In the genomic region with DNA sequence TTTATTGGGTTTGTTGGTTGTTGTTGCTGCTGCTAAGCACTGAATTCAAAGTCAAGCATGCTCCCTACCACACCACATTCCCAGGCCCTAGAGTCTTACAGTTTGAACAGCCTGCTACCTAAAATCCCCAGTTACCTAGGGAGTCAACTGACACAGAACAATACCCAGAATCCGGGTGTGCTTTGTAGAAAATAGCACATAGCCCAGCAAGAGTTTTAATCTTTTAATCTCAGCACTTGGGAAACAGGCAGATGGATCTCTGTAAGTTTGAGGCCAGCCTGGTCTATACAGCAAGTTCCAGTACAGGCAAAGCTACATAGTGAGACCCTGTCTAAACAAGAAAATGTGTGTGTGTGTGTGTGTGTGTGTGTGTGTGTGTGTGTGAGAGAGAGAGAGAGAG, we compare ENCODE assay signal across 9 mouse cellular contexts. TPM values are rescaled to one million over a fixed set of nuclear protein-coding genes. Genes with fewer than 3 reads are reported as not detected.
A peak's percentile ranks its signal among the peaks of the same experiment; 100 is the strongest.
DNase-seq lines count a peak whose midpoint lies in the region; ATAC-seq and TF ChIP-seq lines count a peak whose summit lies in the region.
"Had no signal": no experiment of that assay in that cellular context is flagged by ENCODE, and none has a peak within 500 bp of the region (broad histone marks: within the 10 kb centered on the region; RNA-seq: fewer than 3 reads in every experiment).

No protein-coding gene starts in this region.

- H3K27ac ChIP-seq in hindbrain, embryonic 15.5 days (replicated peaks): no peak overlapping the region
- H3K27ac ChIP-seq in hindbrain, embryonic 11.5 days (ENCODE audit: low read depth, low read length): no peak overlapping the region
- peak overlapping the region; percentile 89 for H3K27ac ChIP-seq in MEL (ENCODE audit: control insufficient read depth, low read depth, low read length)
- H3K27ac ChIP-seq in embryonic facial prominence, embryonic 12.5 days: no peak overlapping the region
- H3K27ac ChIP-seq in liver, embryonic 15.5 days (replicated peaks): peak overlapping the region; percentile 93

- H3K36me3 ChIP-seq in hindbrain, embryonic 15.5 days: no peaks in the 10 kb centered on the region
- H3K36me3 ChIP-seq in hindbrain, embryonic 11.5 days (ENCODE audit: control insufficient read depth, insufficient read depth, low read length): no peaks in the 10 kb centered on the region
- H3K36me3 ChIP-seq in MEL (ENCODE audit: control insufficient read depth in 1 of 2, insufficient read depth in 2 of 2, low read length in 2 of 2): peaks cover 6 to 52% of the 10 kb centered on the region in 2 experiments; a peak in 3 of 4 replicates
- H3K36me3 ChIP-seq in embryonic facial prominence, embryonic 12.5 days: no peaks in the 10 kb centered on the region
- H3K36me3 ChIP-seq in liver, embryonic 15.5 days (replicated peaks): peaks cover 26% of the 10 kb centered on the region

- H3K9me3 ChIP-seq in hindbrain, embryonic 15.5 days: no peaks in the 10 kb centered on the region
- H3K9me3 ChIP-seq in hindbrain, embryonic 11.5 days (ENCODE audit: control insufficient read depth, low read length): no peaks in the 10 kb centered on the region
- H3K9me3 ChIP-seq in MEL (replicated peaks; ENCODE audit: insufficient read depth, low read length): no peaks in the 10 kb centered on the region
- no peaks in the 10 kb centered on the region for H3K9me3 ChIP-seq in embryonic facial prominence, embryonic 12.5 days
- H3K9me3 ChIP-seq in liver, embryonic 15.5 days (replicated peaks): no peaks in the 10 kb centered on the region

- no peak overlapping the region for H3K4me3 ChIP-seq in hindbrain, embryonic 15.5 days
- H3K4me3 ChIP-seq in hindbrain, embryonic 11.5 days (ENCODE audit: low read depth, low read length): no peak overlapping the region
- H3K4me3 ChIP-seq in MEL (ENCODE audit: control insufficient read depth in 1 of 2, insufficient read depth in 1 of 2, low read depth in 2 of 2, low read length in 2 of 2): peak overlapping the region; percentile 89 to 96
- H3K4me3 ChIP-seq in embryonic facial prominence, embryonic 12.5 days: 0 out of 2 replicates have a peak overlapping the region, but pooled peaks have one; percentile 73
- H3K4me3 ChIP-seq in liver, embryonic 15.5 days (replicated peaks): peak overlapping the region; percentile 75

- H3K4me2 ChIP-seq in hindbrain, embryonic 15.5 days: peak overlapping the region; percentile 69; the same call in 1 of the 2 replicates
- H3K4me2 ChIP-seq in hindbrain, embryonic 11.5 days (replicated peaks; ENCODE audit: low read depth, low read length): no peak overlapping the region
- H3K4me2 ChIP-seq in embryonic facial prominence, embryonic 12.5 days (replicated peaks): peak overlapping the region; percentile 58
- peak overlapping the region; percentile 69 for H3K4me2 ChIP-seq in liver, embryonic 15.5 days

- no peak for TF ChIP-seq POLR2A in MEL (IDR thresholded peaks at IDR 0.05; ENCODE audit: control insufficient read depth in 1 of 2, insufficient read depth in 1 of 2, low read depth in 1 of 2, low read length in 2 of 2, poor library complexity in 1 of 2)

- TF ChIP-seq RAD21 in MEL (IDR thresholded peaks at IDR 0.05; ENCODE audit: low read depth, low read length): no peak

- no peak for TF ChIP-seq EP300 in MEL (IDR thresholded peaks at IDR 0.05; ENCODE audit: low read depth in 1 of 2, low read length in 2 of 2)

- peaks cover 50% of the 10 kb centered on the region for H3K79me2 ChIP-seq in MEL (ENCODE audit: control insufficient read depth, insufficient read depth, low read length, poor library complexity)

- H3K27me3 ChIP-seq in hindbrain, embryonic 15.5 days: no peaks in the 10 kb centered on the region
- no peaks in the 10 kb centered on the region for H3K27me3 ChIP-seq in hindbrain, embryonic 11.5 days (ENCODE audit: control insufficient read depth, insufficient read depth, low read length)
- no peaks in the 10 kb centered on the region for H3K27me3 ChIP-seq in MEL (ENCODE audit: control insufficient read depth in 1 of 2, insufficient read depth in 2 of 2, low read length in 2 of 2)
- H3K27me3 ChIP-seq in embryonic facial prominence, embryonic 12.5 days: no peaks in the 10 kb centered on the region
- no peaks in the 10 kb centered on the region for H3K27me3 ChIP-seq in liver, embryonic 15.5 days

- H3K4me1 ChIP-seq in hindbrain, embryonic 15.5 days (replicated peaks): peaks cover 21% of the 10 kb centered on the region
- H3K4me1 ChIP-seq in hindbrain, embryonic 11.5 days (replicated peaks; ENCODE audit: control insufficient read depth, insufficient read depth, low read length): peaks cover 3% of the 10 kb centered on the region; the same call in 1 of the 2 replicates
- H3K4me1 ChIP-seq in MEL (ENCODE audit: control insufficient read depth in 1 of 2, insufficient read depth in 2 of 2, low read length in 2 of 2): peaks cover 33 to 34% of the 10 kb centered on the region in 2 experiments
- peaks cover 26% of the 10 kb centered on the region for H3K4me1 ChIP-seq in embryonic facial prominence, embryonic 12.5 days
- H3K4me1 ChIP-seq in liver, embryonic 15.5 days (replicated peaks): peaks cover 83% of the 10 kb centered on the region

- H3K9ac ChIP-seq in hindbrain, embryonic 15.5 days: no peak overlapping the region
- H3K9ac ChIP-seq in hindbrain, embryonic 11.5 days (ENCODE audit: low read depth, low read length): no peak overlapping the region
- H3K9ac ChIP-seq in MEL (ENCODE audit: control insufficient read depth, low read depth, low read length, poor library complexity, severe bottlenecking): peak overlapping the region; percentile 90
- H3K9ac ChIP-seq in embryonic facial prominence, embryonic 12.5 days: no peak overlapping the region
- H3K9ac ChIP-seq in liver, embryonic 15.5 days: peak overlapping the region; percentile 82; the same call in 1 of the 2 replicates

- ATAC-seq in hindbrain, embryonic 15.5 days (ENCODE audit: low FRiP score, low read depth): no peak
- ATAC-seq in hindbrain, embryonic 11.5 days (ENCODE audit: low FRiP score): no peak
- no peak for ATAC-seq in embryonic facial prominence, embryonic 12.5 days (ENCODE audit: insufficient number of reproducible peaks, insufficient read depth, low FRiP score, low TSS enrichment)
- ATAC-seq in liver, embryonic 15.5 days (ENCODE audit: insufficient read depth): no peak

- DNase-seq in hindbrain, embryonic 11.5 days (ENCODE audit: low spot score): no peak
- DNase-seq in MEL (ENCODE audit: low read depth, low spot score): peak; percentile 58
- DNase-seq in adrenal gland, postnatal 25 days: no peak
- no peak for DNase-seq in adrenal gland, adult 18-20 months (ENCODE audit: low spot score in 2 of 2)
- DNase-seq: gastrocnemius, postnatal 25 days; kidney, postnatal 14 days had no signal

- TF ChIP-seq CTCF in MEL (IDR thresholded peaks at IDR 0.05 in 2 of 3, conservative IDR thresholded peaks at IDR 0.05 in 1 of 3; ENCODE audit: control insufficient read depth in 1 of 3, insufficient read depth in 1 of 3, low read depth in 2 of 3, low read length in 3 of 3, poor library complexity in 1 of 3, severe bottlenecking in 1 of 3): no peak

- 76% methylated on average over 1 of the region's 1 CpGs for WGBS in hindbrain, embryonic 15.5 days
- WGBS in hindbrain, embryonic 11.5 days: 74% methylated on average over 1 of the region's 1 CpGs
- 81% methylated on average over 1 of the region's 1 CpGs for WGBS in embryonic facial prominence, embryonic 12.5 days
- 47% methylated on average over 1 of the region's 1 CpGs for WGBS in liver, embryonic 15.5 days (ENCODE audit: insufficient replicate concordance)

TF ChIP-seq in MEL, 35 proteins besides CTCF, POLR2A, EP300 and RAD21 (continues in another document):
- TF ChIP-seq NELFE (IDR thresholded peaks at IDR 0.05; ENCODE audit: low read depth, low read length): no peak
- TF ChIP-seq GATA1 (IDR thresholded peaks at IDR 0.05; ENCODE audit: low read depth, low read length): no peak
- TF ChIP-seq BHLHE40 (IDR thresholded peaks at IDR 0.05; ENCODE audit: borderline replicate concordance, low read depth, low read length): no peak
- no peak for TF ChIP-seq E2F4 (IDR thresholded peaks at IDR 0.05; ENCODE audit: borderline replicate concordance, low read depth, low read length)

RNA-seq across cellular contexts. Expression of gene Dnah8, which starts 13.4 kb away (rescaled TPM):
- polyA plus RNA-seq in hindbrain, embryonic 15.5 days (2015; fragmentation: Nextera tagmentation; extraction: Ambion mirVana): 1.3 and 1.9 TPM in 2 replicates
- polyA plus RNA-seq in hindbrain, embryonic 11.5 days (2014; fragmentation: Nextera tagmentation; extraction: Ambion mirVana): 0.92 and 2.4 TPM in 2 replicates
- total RNA-seq in MEL (2012; rRNA removed): 12.3 and 15.4 TPM in 2 replicates
- polyA plus RNA-seq in MEL (2012; ENCODE audit: insufficient read depth in 1 of 2, insufficient read length in 2 of 2, low read depth in 1 of 2, low replicate concordance in 2 of 2, missing spikeins in 1 of 2): 100 to 1,000 TPM in 1 of 2 experiments, 10 to 100 TPM in 1; 19.5 to 143 TPM
- 1.4 and 2.1 TPM in 2 replicates for polyA plus RNA-seq in embryonic facial prominence, embryonic 12.5 days (2016; fragmentation: Nextera tagmentation; extraction: Ambion mirVana)
- polyA plus RNA-seq in liver, embryonic 15.5 days (2015; fragmentation: Nextera tagmentation; extraction: Ambion mirVana): 1.1 and 1.4 TPM in 2 replicates
- 0.33 and 0.64 TPM in 2 replicates for total RNA-seq in adrenal gland, postnatal 25 days (2021)
- total RNA-seq in adrenal gland, adult 18-20 months (2021): under 1 TPM; 0.60 to 0.93 TPM

RNA-seq across cellular contexts. Expression of gene Glo1, which starts 15.9 kb away (rescaled TPM):
- 159 TPM in 2 replicates for polyA plus RNA-seq in hindbrain, embryonic 15.5 days (2015; fragmentation: Nextera tagmentation; extraction: Ambion mirVana)
- 250 TPM in 2 replicates for polyA plus RNA-seq in hindbrain, embryonic 11.5 days (2014; fragmentation: Nextera tagmentation; extraction: Ambion mirVana)
- total RNA-seq in MEL (2012; rRNA removed): 258 and 260 TPM in 2 replicates
- 100 to 1,000 TPM in 1 of 2 experiments, 10 to 100 TPM in 1; 58.5 to 288 TPM for polyA plus RNA-seq in MEL (2012; ENCODE audit: insufficient read depth in 1 of 2, insufficient read length in 2 of 2, low read depth in 1 of 2, low replicate concordance in 2 of 2, missing spikeins in 1 of 2)
- 215 and 218 TPM in 2 replicates for polyA plus RNA-seq in embryonic facial prominence, embryonic 12.5 days (2016; fragmentation: Nextera tagmentation; extraction: Ambion mirVana)
- 234 and 243 TPM in 2 replicates for polyA plus RNA-seq in liver, embryonic 15.5 days (2015; fragmentation: Nextera tagmentation; extraction: Ambion mirVana)
- total RNA-seq in adrenal gland, postnatal 25 days (2021): 102 and 142 TPM in 2 replicates
- total RNA-seq in adrenal gland, adult 18-20 months (2021): 100 to 1,000 TPM; 131 to 145 TPM

RNA-seq across cellular contexts. Expression of gene Btbd9, which starts 34.5 kb away (rescaled TPM):
- 137 and 139 TPM in 2 replicates for polyA plus RNA-seq in hindbrain, embryonic 15.5 days (2015; fragmentation: Nextera tagmentation; extraction: Ambion mirVana)
- 62.7 and 63.0 TPM in 2 replicates for polyA plus RNA-seq in hindbrain, embryonic 11.5 days (2014; fragmentation: Nextera tagmentation; extraction: Ambion mirVana)
- 24.7 and 28.8 TPM in 2 replicates for total RNA-seq in MEL (2012; rRNA removed)
- polyA plus RNA-seq in MEL (2012; ENCODE audit: insufficient read depth in 1 of 2, insufficient read length in 2 of 2, low read depth in 1 of 2, low replicate concordance in 2 of 2, missing spikeins in 1 of 2): 10 to 100 TPM in 1 of 2 experiments, not detected in 1; 33.8 TPM
- polyA plus RNA-seq in embryonic facial prominence, embryonic 12.5 days (2016; fragmentation: Nextera tagmentation; extraction: Ambion mirVana): 71.6 and 78.9 TPM in 2 replicates
- 12.2 and 15.4 TPM in 2 replicates for polyA plus RNA-seq in liver, embryonic 15.5 days (2015; fragmentation: Nextera tagmentation; extraction: Ambion mirVana)
- total RNA-seq in adrenal gland, postnatal 25 days (2021): 40.1 and 41.3 TPM in 2 replicates
- 10 to 100 TPM; 52.2 to 81.3 TPM for total RNA-seq in adrenal gland, adult 18-20 months (2021)

Comparison
In these comparisons a context has a peak if more than half of its experiments do, and no peak if none do; other contexts are left out.
1. H3K27ac ChIP-seq: peak in MEL (single experiment) and liver, embryonic 15.5 days (single experiment); none in hindbrain, embryonic 15.5 days (single experiment), hindbrain, embryonic 11.5 days (single experiment) and embryonic facial prominence, embryonic 12.5 days (single experiment).
2. H3K4me3 ChIP-seq: peak in MEL (2 of 2), embryonic facial prominence, embryonic 12.5 days (single experiment) and liver, embryonic 15.5 days (single experiment); none in hindbrain, embryonic 15.5 days (single experiment) and hindbrain, embryonic 11.5 days (single experiment).
3. H3K9ac ChIP-seq: peak in MEL (single experiment) and liver, embryonic 15.5 days (single experiment); none in hindbrain, embryonic 15.5 days (single experiment), hindbrain, embryonic 11.5 days (single experiment) and embryonic facial prominence, embryonic 12.5 days (single experiment).